Mouse (Mus musculus) forebrain, embryonic 12.5 days (tissue): ENCODE measurements around the gene Abca4. TPM values are rescaled to one million over a fixed set of nuclear protein-coding genes. Genes with fewer than 3 reads are reported as not detected.

Source experiments
- ATAC-seq: fragments of 200-750 bp; cut with Nextera tagmentation; 2 replicates; pipeline ENCODE4 v1.8.0; 2017; ENCODE audit warnings: moderate TSS enrichment; ENCODE audit not compliant: low FRiP score
- H3K27ac ChIP-seq: fragments of 300-500 bp; sonication (generic); 2 replicates; pipeline ENCODE4 v1.5.1; 2016; ENCODE audit warnings: mild to moderate bottlenecking
- H3K27me3 ChIP-seq: fragments of 300-500 bp; sonication (generic); 2 replicates; pipeline ENCODE4 v1.6.1; 2016; ENCODE audit warnings: mild to moderate bottlenecking
- H3K36me3 ChIP-seq: fragments of 300-500 bp; sonication (generic); replicated peaks from 2 replicates; pipeline ENCODE4 v1.6.1; 2016; ENCODE audit warnings: mild to moderate bottlenecking
- H3K4me1 ChIP-seq: fragments of 300-500 bp; sonication (generic); 2 replicates; pipeline ENCODE4 v1.6.1; 2016
- H3K4me2 ChIP-seq: fragments of 300-500 bp; sonication (generic); 2 replicates; pipeline ENCODE4 v1.6.1; 2016; ENCODE audit warnings: mild to moderate bottlenecking, moderate library complexity
- H3K4me3 ChIP-seq: fragments of 300-500 bp; sonication (generic); replicated peaks from 2 replicates; pipeline ENCODE4 v1.5.1; 2016; ENCODE audit warnings: mild to moderate bottlenecking
- H3K9ac ChIP-seq: fragments of 300-500 bp; sonication (generic); 2 replicates; pipeline ENCODE4 v1.6.1; 2016; ENCODE audit warnings: mild to moderate bottlenecking
- H3K9me3 ChIP-seq: fragments of 300-500 bp; sonication (generic); 2 replicates; pipeline ENCODE4 v1.6.1; 2016
- WGBS: fragments of 180-500 bp; shearing (Covaris S2); methylation state at CpG from one replicate; pipeline ENCODE4 v1.1.7; 2016; 5-methylcytosine and 5-hydroxymethylcytosine counted together
- polyA plus RNA-seq: library from polyadenylated mRNA; unstranded; fragments of >200 nt; fragmentation: Nextera tagmentation; extraction: Ambion mirVana; gene quantifications from 2 replicates; pipeline ENCODE4 v1.2.1, GENCODE M21; 2016

Gene Abca4
- polyA plus RNA-seq, 1 experiment from 2014 or later, result 1.1 TPM

DNA sequence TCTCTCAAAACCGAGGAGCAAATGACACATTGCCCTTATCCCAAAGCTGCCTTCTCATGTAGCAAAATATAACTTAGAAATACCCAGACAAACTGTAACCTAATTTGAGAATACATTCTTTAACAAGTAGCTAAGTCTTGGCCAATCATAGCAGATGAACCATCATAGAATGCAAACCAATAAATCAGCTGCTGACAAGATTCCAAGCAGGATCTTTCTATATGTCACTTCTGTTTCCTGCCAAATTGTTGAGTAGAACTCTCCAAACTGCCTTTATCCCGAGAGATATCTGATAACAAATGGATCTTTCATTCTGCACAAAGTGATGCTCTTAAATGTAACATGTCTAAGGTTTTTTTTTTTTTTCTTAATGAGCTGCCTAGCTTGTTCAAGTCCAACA, 154.3 kb downstream of the Abca4 start:
- H3K4me3 ChIP-seq, result no peak overlapping the region
- no peak overlapping the region for H3K4me2 ChIP-seq
- no peaks in the 10 kb centered on the region for H3K9me3 ChIP-seq
- peaks cover 15% of the 10 kb centered on the region; the same call in 1 of the 2 replicates for H3K4me1 ChIP-seq
- H3K9ac ChIP-seq, result no peak overlapping the region
- ATAC-seq, result no peak
- H3K27me3 ChIP-seq, result no peaks in the 10 kb centered on the region
- no peak overlapping the region for H3K27ac ChIP-seq
- WGBS, result 91% methylated on average over 2 of the region's 2 CpGs
- H3K36me3 ChIP-seq, result no peaks in the 10 kb centered on the region

GRCm38 (mm10) chr3:122198966-122199381, 154.7 kb downstream of the Abca4 start:
- Histone ChIP-seq H3K4me2 (no peak overlapping the region), H3K9me3 (no peaks in the 10 kb centered on the region), H3K36me3 (no peaks in the 10 kb centered on the region), H3K27ac (no peak overlapping the region), H3K4me1 (peaks cover 15% of the 10 kb centered on the region; the same call in 1 of the 2 replicates), H3K4me3 (no peak overlapping the region), H3K9ac (no peak overlapping the region), H3K27me3 (no peaks in the 10 kb centered on the region)
- 90% methylated on average over 8 of the region's 8 CpGs for WGBS
- no peak for ATAC-seq

DNA sequence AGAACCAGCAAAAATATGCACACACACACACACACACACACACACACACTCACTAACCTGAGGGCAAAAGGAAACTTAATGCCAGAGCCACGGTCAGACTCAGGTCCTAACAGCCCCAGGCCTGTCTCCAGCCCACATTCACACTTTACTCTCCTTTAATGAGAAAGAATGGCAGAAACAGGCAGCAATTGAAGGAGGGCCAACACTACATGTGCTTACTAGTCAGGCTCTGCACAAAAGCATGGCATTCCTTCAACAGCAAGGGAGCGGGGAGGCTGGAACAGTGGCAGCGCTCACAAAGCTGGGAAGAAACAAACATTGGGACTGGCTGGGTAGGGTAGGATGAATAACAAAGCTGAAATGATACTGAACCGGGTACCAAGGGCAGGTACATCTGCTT, 155.4 kb downstream of the Abca4 start:
- no peak overlapping the region for H3K27ac ChIP-seq

DNA sequence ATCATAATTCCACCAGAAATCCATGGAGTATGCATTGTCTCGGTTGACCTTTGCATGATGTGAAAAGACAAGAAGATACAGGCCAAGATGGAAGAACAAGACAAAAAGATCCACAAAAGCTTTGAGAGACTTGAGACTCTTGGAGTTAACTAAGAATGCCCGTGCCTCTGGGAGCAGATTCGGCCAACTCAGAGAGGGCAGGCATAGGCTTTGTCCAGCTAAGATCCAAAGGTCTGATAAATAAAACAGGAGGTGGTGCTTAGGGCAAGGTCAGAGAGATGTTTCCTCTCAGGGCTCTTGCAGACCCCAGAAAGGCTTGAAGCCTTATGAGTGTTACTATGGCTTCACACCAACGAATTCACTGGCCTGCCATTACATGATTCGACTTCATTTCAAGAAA, 155.8 kb downstream of the Abca4 start:
- no peak for ATAC-seq
- Histone ChIP-seq H3K4me3 (no peak overlapping the region), H3K9me3 (no peaks in the 10 kb centered on the region), H3K27me3 (no peaks in the 10 kb centered on the region), H3K4me2 (no peak overlapping the region), H3K27ac (no peak overlapping the region), H3K9ac (no peak overlapping the region), H3K36me3 (no peaks in the 10 kb centered on the region), H3K4me1 (peaks cover 15% of the 10 kb centered on the region; the same call in 1 of the 2 replicates)
- 91% methylated on average over 5 of the region's 5 CpGs for WGBS

More for the DNA sequence above, 155.4 kb downstream of the Abca4 start:
- H3K4me2 ChIP-seq, result no peak overlapping the region
- no peaks in the 10 kb centered on the region for H3K27me3 ChIP-seq
- WGBS, result 88% methylated on average over 4 of the region's 4 CpGs
- peaks cover 15% of the 10 kb centered on the region; the same call in 1 of the 2 replicates for H3K4me1 ChIP-seq
- H3K9ac ChIP-seq, result no peak overlapping the region
- no peak overlapping the region for H3K4me3 ChIP-seq
- H3K36me3 ChIP-seq, result no peaks in the 10 kb centered on the region
- no peaks in the 10 kb centered on the region for H3K9me3 ChIP-seq
- no peak for ATAC-seq

GRCm38 (mm10) chr3:122200447-122200846, 156.2 kb downstream of the Abca4 start:
- no peaks in the 10 kb centered on the region for H3K27me3 ChIP-seq
- 46% methylated on average over 5 of the region's 5 CpGs for WGBS
- no peak overlapping the region for H3K4me3 ChIP-seq
- ATAC-seq, result no peak
- H3K36me3 ChIP-seq, result no peaks in the 10 kb centered on the region
- H3K4me1 ChIP-seq, result peaks cover 15% of the 10 kb centered on the region; the same call in 1 of the 2 replicates
- H3K27ac ChIP-seq, result no peak overlapping the region
- no peak overlapping the region for H3K4me2 ChIP-seq
- no peaks in the 10 kb centered on the region for H3K9me3 ChIP-seq
- no peak overlapping the region for H3K9ac ChIP-seq

- peaks cover 15% of the 10 kb centered on the region; the same call in 1 of the 2 replicates for H3K4me1 ChIP-seq
- H3K27ac ChIP-seq, result no peak overlapping the region
- H3K4me2 ChIP-seq, result no peak overlapping the region
- H3K9ac ChIP-seq, result no peak overlapping the region
- 4% methylated on average over 5 of the region's 5 CpGs for WGBS
- H3K4me3 ChIP-seq, result no peak overlapping the region
- no peaks in the 10 kb centered on the region for H3K9me3 ChIP-seq
- no peak for ATAC-seq
- H3K27me3 ChIP-seq, result no peaks in the 10 kb centered on the region
- no peaks in the 10 kb centered on the region for H3K36me3 ChIP-seq
These were observed 158.1 kb downstream of the Abca4 start for GRCm38 (mm10) chr3:122202307-122202732.

DNA sequence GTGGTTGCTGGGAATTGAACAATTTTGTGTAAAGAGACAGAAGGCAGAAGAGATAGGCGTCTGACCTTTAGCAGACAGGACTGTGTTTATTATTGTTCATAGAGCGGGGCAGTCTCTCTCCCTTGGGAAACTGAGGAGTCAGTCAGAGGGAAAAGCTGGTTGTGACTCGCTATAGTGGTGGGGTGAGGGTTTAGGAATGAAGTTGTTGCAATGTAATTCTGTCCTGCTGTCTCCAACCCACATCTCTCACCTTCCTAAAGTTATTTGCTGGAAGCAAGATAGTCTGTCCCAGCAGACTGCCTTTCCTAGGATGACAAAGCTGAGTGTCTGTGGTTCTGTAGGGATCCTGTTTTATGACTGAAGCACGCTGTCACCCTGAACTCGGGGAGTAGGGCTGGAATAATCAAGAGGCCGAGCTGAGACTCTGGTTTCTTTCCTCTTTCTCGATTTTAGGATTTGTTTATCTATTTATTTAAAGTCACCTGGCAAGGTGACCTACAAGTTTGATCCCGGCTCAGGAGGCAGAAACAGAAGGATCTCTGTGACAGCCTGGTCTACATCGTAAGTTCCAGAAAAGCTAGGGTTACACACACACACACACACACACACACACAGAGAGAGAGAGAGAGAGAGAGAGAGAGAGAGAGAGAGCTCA, 159.6 kb downstream of the Abca4 start:
- Histone ChIP-seq H3K9me3 (no peaks in the 10 kb centered on the region), H3K9ac (no peak overlapping the region), H3K4me3 (no peak overlapping the region), H3K4me1 (peaks cover 15% of the 10 kb centered on the region; the same call in 1 of the 2 replicates), H3K4me2 (no peak overlapping the region), H3K27me3 (no peaks in the 10 kb centered on the region), H3K36me3 (no peaks in the 10 kb centered on the region), H3K27ac (no peak overlapping the region)
- no peak for ATAC-seq
- WGBS, result 83% methylated on average over 9 of the region's 9 CpGs

GRCm38 (mm10) chr3:122205753-122206152, 161.5 kb downstream of the Abca4 start:
- Histone ChIP-seq H3K9me3 (no peaks in the 10 kb centered on the region), H3K27me3 (no peaks in the 10 kb centered on the region), H3K36me3 (no peaks in the 10 kb centered on the region), H3K4me1 (peaks cover 15% of the 10 kb centered on the region; the same call in 1 of the 2 replicates), H3K4me2 (no peak overlapping the region), H3K9ac (no peak overlapping the region), H3K4me3 (no peak overlapping the region), H3K27ac (no peak overlapping the region)
- WGBS, result 86% methylated on average over 6 of the region's 6 CpGs
- ATAC-seq, result no peak

- Histone ChIP-seq H3K9ac (no peak overlapping the region), H3K4me2 (no peak overlapping the region), H3K9me3 (no peaks in the 10 kb centered on the region), H3K27me3 (no peaks in the 10 kb centered on the region), H3K4me3 (no peak overlapping the region), H3K27ac (no peak overlapping the region), H3K36me3 (no peaks in the 10 kb centered on the region), H3K4me1 (peaks cover 14% of the 10 kb centered on the region; the same call in 1 of the 2 replicates)
- WGBS, result 63% methylated on average over 8 of the region's 8 CpGs
- ATAC-seq, result no peak
These were observed 162.2 kb downstream of the Abca4 start for GRCm38 (mm10) chr3:122206279-122207070.

GRCm38 (mm10) chr3:122207766-122208165, 163.5 kb downstream of the Abca4 start:
- ATAC-seq, result no peak
- no peaks in the 10 kb centered on the region for H3K27me3 ChIP-seq
- H3K27ac ChIP-seq, result no peak overlapping the region
- H3K9ac ChIP-seq, result no peak overlapping the region
- peaks cover 1% of the 10 kb centered on the region; the same call in 1 of the 2 replicates for H3K4me1 ChIP-seq
- H3K9me3 ChIP-seq, result no peaks in the 10 kb centered on the region
- no peak overlapping the region for H3K4me2 ChIP-seq
- H3K4me3 ChIP-seq, result no peak overlapping the region
- no peaks in the 10 kb centered on the region for H3K36me3 ChIP-seq
- 92% methylated on average over 6 of the region's 6 CpGs for WGBS

DNA sequence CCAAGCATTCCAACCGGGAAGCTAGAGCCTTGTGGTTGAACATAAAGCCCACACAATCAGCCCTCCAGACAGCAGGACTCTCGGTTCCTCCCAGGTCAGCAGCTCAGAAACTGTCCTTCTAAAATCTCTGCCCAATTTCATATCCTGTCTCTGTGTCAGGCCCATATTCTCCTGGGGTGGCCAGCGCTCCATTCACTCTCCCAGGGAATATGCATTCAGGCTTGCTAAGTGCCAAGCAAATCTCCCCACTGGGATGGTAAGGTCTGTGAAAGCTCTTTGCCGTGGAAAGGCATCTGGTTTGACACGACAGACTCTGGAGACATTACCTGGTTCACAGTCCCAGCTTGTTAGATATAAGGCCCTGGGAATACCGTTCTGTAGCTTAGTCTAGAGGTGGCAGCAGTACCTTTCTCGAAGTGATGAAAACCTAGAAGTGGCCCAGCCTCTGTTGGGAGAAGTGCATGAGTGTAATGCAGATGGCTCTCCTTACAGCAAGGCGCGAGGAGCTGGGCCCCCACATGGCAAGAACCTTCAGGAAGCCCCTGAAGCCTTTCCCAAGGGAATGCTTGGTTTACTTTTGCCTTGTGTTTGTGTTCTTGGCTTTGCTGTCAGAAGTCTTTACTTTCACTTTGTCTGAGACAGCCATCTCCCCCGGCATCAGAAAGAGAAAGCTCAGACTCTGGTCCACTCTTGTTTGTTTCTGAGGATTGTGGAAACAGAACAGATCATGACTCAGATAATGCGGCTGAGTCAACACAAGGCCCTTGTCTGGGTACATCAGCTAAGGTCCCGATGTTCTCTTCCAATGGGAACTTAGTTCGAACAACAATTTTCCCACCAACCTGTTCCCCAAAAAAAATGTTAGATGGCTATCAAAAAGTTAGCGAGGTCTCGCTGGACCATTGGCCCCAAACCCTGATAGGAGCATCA, 164.3 kb downstream of the Abca4 start:
- no peak for ATAC-seq
- Histone ChIP-seq H3K27ac (no peak overlapping the region), H3K36me3 (no peaks in the 10 kb centered on the region), H3K4me1 (no peaks in the 10 kb centered on the region), H3K27me3 (no peaks in the 10 kb centered on the region), H3K4me3 (no peak overlapping the region), H3K9ac (no peak overlapping the region), H3K9me3 (no peaks in the 10 kb centered on the region), H3K4me2 (no peak overlapping the region)
- 88% methylated on average over 15 of the region's 15 CpGs for WGBS

DNA sequence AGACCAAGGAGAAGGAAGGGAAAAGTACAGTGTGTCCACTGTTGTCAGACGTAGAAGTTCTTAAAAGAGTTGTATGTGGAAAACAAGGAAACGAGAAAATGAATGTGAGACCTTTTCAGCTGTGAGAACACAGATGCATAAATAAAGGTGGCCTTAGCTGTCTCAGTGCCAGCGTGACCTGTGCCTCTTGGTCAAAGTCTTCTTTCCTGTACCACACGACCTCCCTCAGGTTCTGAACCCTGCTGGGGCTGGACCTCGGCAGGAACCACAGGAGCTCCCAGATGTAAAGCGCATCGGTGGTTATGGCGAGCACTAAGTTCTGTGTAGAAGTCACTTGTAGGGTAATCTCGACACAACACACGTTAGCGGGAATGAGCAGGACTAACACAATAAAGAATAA, 165.3 kb downstream of the Abca4 start:
- H3K27ac ChIP-seq, result no peak overlapping the region
- no peaks in the 10 kb centered on the region for H3K36me3 ChIP-seq
- H3K27me3 ChIP-seq, result no peaks in the 10 kb centered on the region
- 91% methylated on average over 11 of the region's 11 CpGs for WGBS
- H3K9ac ChIP-seq, result no peak overlapping the region
- no peak for ATAC-seq
- no peak overlapping the region for H3K4me3 ChIP-seq
- H3K4me1 ChIP-seq, result no peaks in the 10 kb centered on the region
- no peaks in the 10 kb centered on the region for H3K9me3 ChIP-seq
- no peak overlapping the region for H3K4me2 ChIP-seq
